In genomic region chr7:138818314-138818713, GRCm38 (mm10) we compare ENCODE assay signal across 12 mouse cellular contexts. TPM values are rescaled to one million over a fixed set of nuclear protein-coding genes. Genes with fewer than 3 reads are reported as not detected.
A peak's percentile ranks its signal among the peaks of the same experiment; 100 is the strongest.
DNase-seq lines count a peak whose midpoint lies in the region; ATAC-seq and TF ChIP-seq lines count a peak whose summit lies in the region.
"Had no signal": no experiment of that assay in that cellular context is flagged by ENCODE, and none has a peak within 500 bp of the region (broad histone marks: within the 10 kb centered on the region; RNA-seq: fewer than 3 reads in every experiment).

No protein-coding gene starts in this region.

- no peak overlapping the region for H3K27ac ChIP-seq in hindbrain, postnatal 0 days
- H3K27ac ChIP-seq in hindbrain, embryonic 12.5 days = no peak overlapping the region
- no peak overlapping the region for H3K27ac ChIP-seq in lung, embryonic 14.5 days (ENCODE audit: low read depth)
- H3K27ac ChIP-seq: embryonic facial prominence, embryonic 15.5 days; limb, embryonic 12.5 days; midbrain, embryonic 12.5 days had no signal

- no peak for ATAC-seq in hindbrain, postnatal 0 days
- no peak for ATAC-seq in hindbrain, embryonic 12.5 days (ENCODE audit: low FRiP score)
- no peak for ATAC-seq in lung, embryonic 14.5 days (ENCODE audit: insufficient read depth)

- H3K36me3 ChIP-seq in hindbrain, postnatal 0 days (ENCODE audit: insufficient read depth, low read length) = no peaks in the 10 kb centered on the region
- H3K36me3 ChIP-seq in hindbrain, embryonic 12.5 days = no peaks in the 10 kb centered on the region
- H3K36me3 ChIP-seq in lung, embryonic 14.5 days (ENCODE audit: insufficient read depth) = no peaks in the 10 kb centered on the region
- H3K36me3 ChIP-seq: embryonic facial prominence, embryonic 15.5 days; limb, embryonic 12.5 days; midbrain, embryonic 12.5 days had no signal

- TF ChIP-seq CTCF in hindbrain, postnatal 0 days (IDR thresholded peaks at IDR 0.05; ENCODE audit: low read depth) = peak; percentile 42
- TF ChIP-seq CTCF in lung, embryonic 14.5 days (IDR thresholded peaks at IDR 0.05; ENCODE audit: low read depth) = peak; percentile 52

- H3K9me3 ChIP-seq in hindbrain, postnatal 0 days (ENCODE audit: low read length) = no peaks in the 10 kb centered on the region
- H3K9me3 ChIP-seq in hindbrain, embryonic 12.5 days (replicated peaks) = no peaks in the 10 kb centered on the region
- H3K9me3 ChIP-seq in lung, embryonic 14.5 days (ENCODE audit: low read depth, low read length) = no peaks in the 10 kb centered on the region
- H3K9me3 ChIP-seq: embryonic facial prominence, embryonic 15.5 days; limb, embryonic 12.5 days; midbrain, embryonic 12.5 days had no signal

- WGBS in hindbrain, postnatal 0 days = 58% methylated on average over 4 of the region's 4 CpGs
- 64% methylated on average over 4 of the region's 4 CpGs for WGBS in hindbrain, embryonic 12.5 days
- WGBS in lung, embryonic 14.5 days = 55% methylated on average over 4 of the region's 4 CpGs

- DNase-seq in hindbrain, postnatal 0 days (ENCODE audit: low spot score) = peak; percentile 13
- no peak for DNase-seq in lung, embryonic 14.5 days
- no peak for DNase-seq in lung, postnatal 14 days
- peak; percentile 34 for DNase-seq in ES-CJ7 (ENCODE audit: low read depth, low spot score)
- DNase-seq in embryo, embryonic 10.5 days (ENCODE audit: low spot score) = peak; percentile 42
- DNase-seq in right cerebral cortex, postnatal 14 days = no peak
- DNase-seq in gastrocnemius, adult 18-20 months (ENCODE audit: low spot score) = no peak
- DNase-seq: heart, postnatal 36 days had no signal

- 0 out of 2 replicates have a peak, but pooled peaks cover 2% of the 10 kb centered on the region for H3K4me1 ChIP-seq in hindbrain, postnatal 0 days (ENCODE audit: insufficient read depth, low read length)
- H3K4me1 ChIP-seq in hindbrain, embryonic 12.5 days = no peaks in the 10 kb centered on the region
- H3K4me1 ChIP-seq in lung, embryonic 14.5 days (ENCODE audit: insufficient read depth) = no peaks in the 10 kb centered on the region; the same call in 1 of the 2 replicates

- H3K27me3 ChIP-seq in hindbrain, postnatal 0 days (ENCODE audit: insufficient read depth, low read length) = no peaks in the 10 kb centered on the region
- no peaks in the 10 kb centered on the region for H3K27me3 ChIP-seq in hindbrain, embryonic 12.5 days
- no peaks in the 10 kb centered on the region for H3K27me3 ChIP-seq in lung, embryonic 14.5 days (ENCODE audit: insufficient read depth, low read length)
- H3K27me3 ChIP-seq: embryonic facial prominence, embryonic 15.5 days; limb, embryonic 12.5 days; midbrain, embryonic 12.5 days had no signal

- no peak overlapping the region for H3K9ac ChIP-seq in hindbrain, postnatal 0 days (replicated peaks; ENCODE audit: low read length)
- H3K9ac ChIP-seq in hindbrain, embryonic 12.5 days = no peak overlapping the region
- no peak overlapping the region for H3K9ac ChIP-seq in lung, embryonic 14.5 days
- H3K9ac ChIP-seq: embryonic facial prominence, embryonic 15.5 days; limb, embryonic 12.5 days; midbrain, embryonic 12.5 days had no signal

- no peak overlapping the region for H3K4me2 ChIP-seq in hindbrain, postnatal 0 days (ENCODE audit: low read depth, low read length)
- H3K4me2 ChIP-seq in hindbrain, embryonic 12.5 days (replicated peaks) = no peak overlapping the region
- no peak overlapping the region for H3K4me2 ChIP-seq in lung, embryonic 14.5 days
- H3K4me2 ChIP-seq: embryonic facial prominence, embryonic 15.5 days; limb, embryonic 12.5 days; midbrain, embryonic 12.5 days had no signal

- H3K4me3 ChIP-seq in hindbrain, postnatal 0 days (ENCODE audit: low read length) = no peak overlapping the region
- H3K4me3 ChIP-seq in hindbrain, embryonic 12.5 days = no peak overlapping the region
- no peak overlapping the region for H3K4me3 ChIP-seq in lung, embryonic 14.5 days (ENCODE audit: low read depth, low read length)
- H3K4me3 ChIP-seq: embryonic facial prominence, embryonic 15.5 days; limb, embryonic 12.5 days; midbrain, embryonic 12.5 days had no signal

RNA-seq across cellular contexts. Expression of gene Ppp2r2d, which starts 27.6 kb away (rescaled TPM):
- 67.0 and 70.8 TPM in 2 replicates for total RNA-seq in hindbrain, postnatal 0 days (2014; rRNA removed)
- 97.3 and 99.5 TPM in 2 replicates for polyA plus RNA-seq in hindbrain, postnatal 0 days (2015; fragmentation: Nextera tagmentation; extraction: Ambion mirVana)
- polyA plus RNA-seq in hindbrain, embryonic 12.5 days (2016; fragmentation: Nextera tagmentation; extraction: Ambion mirVana) = 69.8 and 70.2 TPM in 2 replicates
- polyA plus RNA-seq in lung, embryonic 14.5 days (2014; fragmentation: Nextera tagmentation; extraction: Ambion mirVana) = 49.8 and 50.9 TPM in 2 replicates
- total RNA-seq in gastrocnemius, adult 18-20 months (2021) = 10 to 100 TPM; 39.7 to 41.5 TPM

RNA-seq across cellular contexts. Expression of gene Mapk1ip1, which starts 27.8 kb away (rescaled TPM):
- 40.8 and 46.1 TPM in 2 replicates for total RNA-seq in hindbrain, postnatal 0 days (2014; rRNA removed)
- polyA plus RNA-seq in hindbrain, postnatal 0 days (2015; fragmentation: Nextera tagmentation; extraction: Ambion mirVana) = 30.6 and 32.4 TPM in 2 replicates
- 16.3 and 16.7 TPM in 2 replicates for polyA plus RNA-seq in hindbrain, embryonic 12.5 days (2016; fragmentation: Nextera tagmentation; extraction: Ambion mirVana)
- polyA plus RNA-seq in lung, embryonic 14.5 days (2014; fragmentation: Nextera tagmentation; extraction: Ambion mirVana) = 10.4 and 11.3 TPM in 2 replicates
- total RNA-seq in gastrocnemius, adult 18-20 months (2021) = 10 to 100 TPM; 26.6 to 27.0 TPM

Comparison
In these comparisons a context has a peak if more than half of its experiments do, and no peak if none do; other contexts are left out.
1. DNase-seq: peak in hindbrain, postnatal 0 days (single experiment), ES-CJ7 (single experiment) and embryo, embryonic 10.5 days (single experiment); none in lung, embryonic 14.5 days (single experiment), lung, postnatal 14 days (single experiment), right cerebral cortex, postnatal 14 days (single experiment) and gastrocnemius, adult 18-20 months (single experiment).